Mouse (Mus musculus) stomach, embryonic 14.5 days (tissue): Measurements from ENCODE around the gene Adgrg4. TPM values are rescaled to one million over a fixed set of nuclear protein-coding genes. Genes with fewer than 3 reads are reported as not detected.

Source experiments
- ATAC-seq: fragments of 200-750 bp; cut with Nextera tagmentation; 2 replicates; pipeline ENCODE4 v1.8.0; 2017; ENCODE audit warnings: low read depth, moderate TSS enrichment; ENCODE audit not compliant: insufficient number of reproducible peaks, insufficient read depth, low FRiP score
- H3K27ac ChIP-seq: fragments of 300-500 bp; sonication (generic); 2 replicates; pipeline ENCODE4 v1.5.1; 2014; ENCODE audit warnings: mild to moderate bottlenecking, low read length, moderate library complexity, mixed read lengths
- H3K27me3 ChIP-seq: fragments of 300-500 bp; sonication (generic); 2 replicates; pipeline ENCODE4 v1.6.1; 2014; ENCODE audit warnings: low read length, control low read depth, mixed read lengths; ENCODE audit not compliant: control insufficient read depth, insufficient read depth
- H3K36me3 ChIP-seq: fragments of 300-500 bp; sonication (generic); 2 replicates; pipeline ENCODE4 v1.6.1; 2014; ENCODE audit warnings: mild to moderate bottlenecking, control low read depth, low read length, moderate library complexity, mixed read lengths; ENCODE audit not compliant: control insufficient read depth, insufficient read depth
- H3K4me1 ChIP-seq: fragments of 300-500 bp; sonication (generic); 2 replicates; pipeline ENCODE4 v1.6.1; 2014; ENCODE audit warnings: low read length, control low read depth, mixed read lengths; ENCODE audit not compliant: control insufficient read depth, insufficient read depth
- H3K4me2 ChIP-seq: fragments of 300-500 bp; sonication (generic); replicated peaks from 2 replicates; pipeline ENCODE4 v1.6.1; 2014; ENCODE audit warnings: low read depth, low read length, control low read depth
- H3K4me3 ChIP-seq: fragments of 300-500 bp; sonication (generic); 2 replicates; pipeline ENCODE4 v1.5.1; 2014; ENCODE audit warnings: low read depth, low read length, control low read depth
- H3K9ac ChIP-seq: fragments of 300-500 bp; sonication (generic); replicated peaks from 2 replicates; pipeline ENCODE4 v1.6.1; 2014; ENCODE audit warnings: low read depth, mild to moderate bottlenecking, control low read depth, low read length, moderate library complexity, mixed read lengths
- H3K9me3 ChIP-seq: fragments of 300-500 bp; sonication (generic); 2 replicates; pipeline ENCODE4 v1.6.1; 2016; ENCODE audit warnings: low read depth, low read length, control low read depth; ENCODE audit not compliant: control insufficient read depth
- WGBS: fragments of 180-500 bp; shearing (Covaris S2); extraction: QIAGEN DNeasy Blood & Tissue Kit; methylation state at CpG from one replicate; pipeline ENCODE4 v1.1.7; 2014; 5-methylcytosine and 5-hydroxymethylcytosine counted together
- polyA plus RNA-seq: library from polyadenylated mRNA; unstranded; fragments of >200 nt; fragmentation: Nextera tagmentation; extraction: Ambion mirVana; gene quantifications from 2 replicates; pipeline ENCODE4 v1.2.1, GENCODE M21; 2014

The Adgrg4 gene
- polyA plus RNA-seq, 1 experiment from 2014 or later = not detected

DNA sequence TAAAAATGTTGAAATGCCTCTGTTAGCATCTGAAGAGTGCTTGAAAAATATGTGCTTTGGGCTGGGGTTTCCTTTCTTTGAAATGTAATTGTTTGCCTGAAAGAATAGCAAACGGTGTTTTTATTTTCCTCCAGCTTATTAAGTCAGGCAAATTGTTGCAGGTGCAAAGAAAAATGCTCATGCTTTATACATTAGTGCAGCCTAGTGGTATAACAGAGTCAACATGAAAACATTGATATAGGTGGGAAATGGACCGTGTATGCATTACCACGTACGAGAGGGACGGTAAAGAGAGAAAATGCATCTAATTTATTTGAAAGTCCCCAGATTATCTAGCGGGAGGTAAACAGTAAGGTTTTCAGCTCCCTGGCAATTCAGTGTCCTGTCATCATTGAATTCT is 173.9 kb downstream of the Adgrg4 start:
- Histone ChIP-seq H3K4me1 (no peaks in the 10 kb centered on the region), H3K9ac (no peak overlapping the region), H3K27ac (no peak overlapping the region), H3K36me3 (no peaks in the 10 kb centered on the region), H3K27me3 (no peaks in the 10 kb centered on the region), H3K4me2 (no peak overlapping the region), H3K9me3 (no peaks in the 10 kb centered on the region), H3K4me3 (no peak overlapping the region)
- no peak for ATAC-seq
- 75% methylated on average over 6 of the region's 6 CpGs for WGBS

Other genes with a start within 250 kb of the Adgrg4 start
- 63.2 and 68.9 TPM in 2 replicates for gene Fhl1, start 138.4 kb upstream of the Adgrg4 start, polyA plus RNA-seq
- 3.4 and 3.7 TPM in 2 replicates for gene Map7d3, start 47.8 kb upstream of the Adgrg4 start, polyA plus RNA-seq
- gene Brs3, start 172.9 kb downstream of the Adgrg4 start, polyA plus RNA-seq = not detected in 2 replicates
- 73.3 and 77.8 TPM in 2 replicates for gene Htatsf1, start 183.4 kb downstream of the Adgrg4 start, polyA plus RNA-seq
- not detected in 2 replicates for gene Vgll1, start 217.9 kb downstream of the Adgrg4 start, polyA plus RNA-seq